Mouse (Mus musculus): Measurements from ENCODE around the gene Traf7. TPM values are rescaled to one million over a fixed set of nuclear protein-coding genes. Genes with fewer than 3 reads are reported as not detected.

Traf7 gene
- total and polyA plus RNA-seq, 3 experiments = 109 to 176 (median 122) TPM

- Histone ChIP-seq H3K4me2 (ENCODE audit: insufficient read depth, low read depth, poor library complexity, severe bottlenecking) (peak overlapping the region; percentile 89), H3K36me3 (replicated peaks in 1 of 2; ENCODE audit: control insufficient read depth in 1 of 2, insufficient read depth in 1 of 2, low read length in 1 of 2) (peaks cover 26 to 50% of the 10 kb centered on the region in 2 experiments), H3K9me3 (replicated peaks; ENCODE audit: low read length) (no peaks in the 10 kb centered on the region), H3K27ac (ENCODE audit: insufficient read depth, low read depth) (peak overlapping the region; percentile 56), H3K9ac (ENCODE audit: insufficient read depth, low read depth) (peak overlapping the region; percentile 98), H3K27me3 (replicated peaks) (no peaks in the 10 kb centered on the region), H3K79me2 (replicated peaks; ENCODE audit: control insufficient read depth, extremely low read depth, insufficient read depth, poor library complexity, severe bottlenecking) (peaks cover 53% of the 10 kb centered on the region), H3K4me3 (replicated peaks in 1 of 3; ENCODE audit: low read depth in 2 of 3, low read length in 2 of 3, poor library complexity in 1 of 3) (peak overlapping the region; percentile 65 to 91 (median 74)), H3K4me1 (ENCODE audit: control insufficient read depth in 1 of 2, insufficient read depth in 2 of 2) (peaks cover 37 to 64% of the 10 kb centered on the region in 2 experiments)
- peak; percentile 62 for DNase-seq (ENCODE audit: extremely low read depth)
- in situ Hi-C loops (cut with MboI; ENCODE audit: low pct_ligation_motif_present, low pct_unique_long_range_greater_than_20kb, low sequenced_read_pairs) = no loop called here
- peak; percentile 64; the same call in 1 of the 2 replicates for TF ChIP-seq MAZ (IDR thresholded peaks at IDR 0.05; ENCODE audit: low read depth, low read length)
- TF ChIP-seq SIN3A (IDR thresholded peaks at IDR 0.05; ENCODE audit: low read length) = peak; percentile 39; the same call in 1 of the 2 replicates
- TF ChIP-seq CTCF (conservative IDR thresholded peaks at IDR 0.05 in 1 of 2, IDR thresholded peaks at IDR 0.05 in 1 of 2; ENCODE audit: low read depth in 2 of 2, low read length in 2 of 2) = peak; percentile 22 to 60; a peak in 2 of 4 replicates
- TF ChIP-seq RAD21 (IDR thresholded peaks at IDR 0.05; ENCODE audit: low read depth, low read length) = peak; percentile 32
- peak; percentile 23; the same call in 1 of the 2 replicates for TF ChIP-seq POLR2A (IDR thresholded peaks at IDR 0.05; ENCODE audit: low read depth, low read length)
- no peak for TF ChIP-seq NRF1 (IDR thresholded peaks at IDR 0.05; ENCODE audit: low read depth, low read length)
- TF ChIP-seq MXI1 (IDR thresholded peaks at IDR 0.05; ENCODE audit: low read depth, low read length) = peak; percentile 53; the same call in 1 of the 2 replicates
- TF ChIP-seq ZMIZ1 (IDR thresholded peaks at IDR 0.05; ENCODE audit: low read depth, low read length) = no peak
- no peak for TF ChIP-seq ZNF384 (IDR thresholded peaks at IDR 0.05; ENCODE audit: low read depth, low read length)
- TF ChIP-seq TCF12 (IDR thresholded peaks at IDR 0.05; ENCODE audit: low read depth, low read length) = peak; percentile 42; the same call in 1 of the 2 replicates
- peak; percentile 49 for TF ChIP-seq CHD2 (IDR thresholded peaks at IDR 0.05; ENCODE audit: low read length)
- no peak for TF ChIP-seq BHLHE40 (IDR thresholded peaks at IDR 0.05; ENCODE audit: low read depth, low read length)
- peak; percentile 19 for TF ChIP-seq SMC3 (IDR thresholded peaks at IDR 0.05; ENCODE audit: low read depth, low read length)
- 0 out of 2 replicates have a peak, but pooled peaks have one; percentile 58 for TF ChIP-seq MAX (IDR thresholded peaks at IDR 0.05; ENCODE audit: low read length)
- dilution Hi-C loops (cut with MboI; ENCODE audit: extremely low pct_ligation_motif_present, extremely low pct_unique_long_range_greater_than_20kb, low sequenced_read_pairs) = no loop called here
Measured at GRCm38 (mm10) chr17:24529007-24529451, 1.3 kb upstream of the Traf7 start.

GRCm38 (mm10) chr17:24528560-24528918 lies 801 bp upstream of the Traf7 start:
- H3K36me3 ChIP-seq (replicated peaks in 1 of 2; ENCODE audit: control insufficient read depth in 1 of 2, insufficient read depth in 1 of 2, low read length in 1 of 2) = peaks cover 26 to 51% of the 10 kb centered on the region in 2 experiments
- peak overlapping the region; percentile 89; the same call in 1 of the 2 replicates for H3K4me2 ChIP-seq (ENCODE audit: insufficient read depth, low read depth, poor library complexity, severe bottlenecking)
- H3K9me3 ChIP-seq (replicated peaks; ENCODE audit: low read length) = no peaks in the 10 kb centered on the region
- H3K9ac ChIP-seq (ENCODE audit: insufficient read depth, low read depth) = peak overlapping the region; percentile 98
- TF ChIP-seq POLR2AphosphoS2 (IDR thresholded peaks at IDR 0.05; ENCODE audit: low read depth, low read length) (peak; percentile 19; the same call in 1 of the 2 replicates), RCOR1 (conservative IDR thresholded peaks at IDR 0.05; ENCODE audit: low read depth, low read length) (no peak; the same call in 1 of the 2 replicates), MAFK (IDR thresholded peaks at IDR 0.05; ENCODE audit: insufficient replicate concordance, low read length) (no peak), MYC (IDR thresholded peaks at IDR 0.05; ENCODE audit: low read depth, low read length) (no peak), MXI1 (IDR thresholded peaks at IDR 0.05; ENCODE audit: low read depth, low read length) (peak; percentile 15; the same call in 1 of the 2 replicates), ZC3H11A (IDR thresholded peaks at IDR 0.05; ENCODE audit: low read depth, low read length) (no peak), CHD1 (IDR thresholded peaks at IDR 0.05; ENCODE audit: low read depth, low read length) (peak; percentile 91; the same call in 1 of the 2 replicates), TBP (conservative IDR thresholded peaks at IDR 0.05; ENCODE audit: low read depth, low read length) (no peak), USF2 (conservative IDR thresholded peaks at IDR 0.05; ENCODE audit: low read depth, low read length) (no peak), UBTF (IDR thresholded peaks at IDR 0.05; ENCODE audit: low read depth, low read length) (no peak), MAZ (IDR thresholded peaks at IDR 0.05; ENCODE audit: low read depth, low read length) (0 out of 2 replicates have a peak, but pooled peaks have one; percentile 16), ELF1 (IDR thresholded peaks at IDR 0.05; ENCODE audit: low read depth, low read length) (no peak), USF1 (IDR thresholded peaks at IDR 0.05; ENCODE audit: low read depth, low read length) (no peak), SIN3A (IDR thresholded peaks at IDR 0.05; ENCODE audit: low read length) (peak; percentile 47), NRF1 (IDR thresholded peaks at IDR 0.05; ENCODE audit: low read depth, low read length) (no peak), HCFC1 (IDR thresholded peaks at IDR 0.05; ENCODE audit: low read depth, low read length) (no peak), CHD2 (IDR thresholded peaks at IDR 0.05; ENCODE audit: low read length) (no peak), PAX5 (IDR thresholded peaks at IDR 0.05; ENCODE audit: low read length) (no peak)
- peaks cover 35 to 60% of the 10 kb centered on the region in 2 experiments for H3K4me1 ChIP-seq (ENCODE audit: control insufficient read depth in 1 of 2, insufficient read depth in 2 of 2)
- in situ Hi-C loops (cut with MboI; ENCODE audit: low pct_ligation_motif_present, low pct_unique_long_range_greater_than_20kb, low sequenced_read_pairs) (no loop called here), dilution Hi-C loops (cut with MboI; ENCODE audit: extremely low pct_ligation_motif_present, extremely low pct_unique_long_range_greater_than_20kb, low sequenced_read_pairs) (no loop called here)
- peaks cover 53% of the 10 kb centered on the region for H3K79me2 ChIP-seq (replicated peaks; ENCODE audit: control insufficient read depth, extremely low read depth, insufficient read depth, poor library complexity, severe bottlenecking)
- peak overlapping the region; percentile 65 to 91 (median 74) for H3K4me3 ChIP-seq (replicated peaks in 1 of 3; ENCODE audit: low read depth in 2 of 3, low read length in 2 of 3, poor library complexity in 1 of 3)
- H3K27me3 ChIP-seq (replicated peaks) = no peaks in the 10 kb centered on the region
- peak overlapping the region; percentile 56; the same call in 1 of the 2 replicates for H3K27ac ChIP-seq (ENCODE audit: insufficient read depth, low read depth)
- no peak for DNase-seq (ENCODE audit: extremely low read depth)
